Mouse (Mus musculus): ENCODE results near the gene Prkcq. TPM values are rescaled to one million over a fixed set of nuclear protein-coding genes. Genes with fewer than 3 reads are reported as not detected.

Gene Prkcq
- total RNA-seq, 2 experiments from 2014 or later = 1.8 to 2.9 TPM

- no peak for DNase-seq
- intact Hi-C loops (cut with DNase I) = no loop called here
These were observed 108.3 kb downstream of the Prkcq start for GRCm38 (mm10) chr2:11280247-11280646.

GRCm38 (mm10) chr2:11287834-11288530 is 116.1 kb downstream of the Prkcq start:
- DNase-seq = no peak
- intact Hi-C loops (cut with DNase I) = loop anchor here (1.0 kb wide), 1 partner anchor 175 kb away; no protein-coding TSS in a partner anchor

DNA sequence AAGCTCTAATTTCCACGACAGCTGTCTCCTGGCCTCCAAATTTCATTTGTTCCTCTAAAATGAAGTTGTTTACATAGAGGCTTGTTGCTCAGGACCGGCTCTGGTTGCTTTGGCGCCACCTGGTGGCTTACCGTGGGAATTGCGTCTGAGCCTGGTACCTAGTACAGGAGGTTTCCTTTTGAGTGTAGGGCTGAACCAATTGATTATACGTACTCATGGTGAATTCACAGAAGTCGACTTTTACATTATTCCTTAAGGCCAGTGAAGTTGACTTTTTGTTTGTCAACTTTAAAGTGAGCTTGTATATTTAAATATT is 116.6 kb downstream of the Prkcq start:
- intact Hi-C loops (cut with DNase I) = loop anchor here (1.0 kb wide), 1 partner anchor 175 kb away; no protein-coding TSS in a partner anchor
- DNase-seq = peak; percentile 84 to 88

DNA sequence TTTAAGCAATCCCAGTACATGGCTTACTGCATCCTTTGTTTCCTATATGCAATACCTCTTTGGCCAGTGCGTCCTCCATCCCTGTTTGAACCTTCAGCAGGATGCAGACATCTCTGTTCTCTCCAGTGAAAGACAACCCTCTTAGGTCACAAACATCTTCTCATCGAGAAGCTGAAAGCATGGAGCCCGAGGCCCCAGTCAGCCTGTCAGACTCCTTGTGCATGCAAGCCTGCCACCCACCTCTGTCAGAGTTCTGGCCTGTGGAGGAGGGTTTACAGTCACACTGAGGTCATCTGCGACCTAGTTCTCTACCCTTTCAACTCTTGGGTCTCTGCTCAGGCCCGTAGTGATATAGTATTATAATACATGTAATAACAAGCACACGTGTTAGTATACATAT is 119.0 kb downstream of the Prkcq start:
- intact Hi-C loops (cut with DNase I) = no loop called here
- DNase-seq = no peak

DNA sequence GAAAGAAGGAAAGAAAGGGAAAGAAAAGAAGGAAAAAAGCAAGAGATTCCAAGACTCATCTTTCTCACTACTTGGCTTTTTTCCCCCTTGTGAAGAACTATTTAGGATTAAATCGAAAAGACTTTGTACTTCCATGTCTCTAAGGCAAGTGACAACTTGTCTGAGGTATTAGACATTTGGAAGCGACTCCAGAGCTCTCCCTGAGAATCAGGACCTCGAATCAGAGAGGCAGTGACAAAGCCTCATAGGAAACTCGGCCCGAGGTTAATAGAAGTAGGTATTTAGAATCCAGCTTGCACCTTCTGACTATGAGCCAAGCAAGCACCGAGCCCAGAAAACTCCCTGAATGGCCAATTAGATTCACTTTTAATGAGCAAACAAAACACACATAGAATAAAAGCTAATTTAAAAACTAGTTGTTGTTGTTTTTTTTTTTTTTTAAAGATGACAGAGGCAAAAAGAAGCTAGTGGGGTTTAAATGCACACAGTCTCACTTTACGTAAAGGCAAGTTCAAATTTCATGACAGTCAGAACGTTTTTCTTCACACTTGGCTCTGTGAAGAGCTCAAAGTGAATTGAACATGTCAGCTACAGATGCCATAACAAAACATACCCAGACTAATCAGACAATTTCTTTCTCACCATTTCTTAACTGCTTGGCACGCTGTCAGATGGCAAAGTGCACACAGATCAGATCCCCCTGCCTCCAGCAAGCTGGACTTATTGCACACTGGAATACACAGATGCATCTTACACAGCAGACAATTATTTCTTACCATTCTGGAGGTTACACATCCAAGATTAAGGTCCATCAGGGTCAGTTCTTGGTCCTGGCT is 119.9 kb downstream of the Prkcq start:
- no peak for DNase-seq
- intact Hi-C loops (cut with DNase I) = no loop called here

- intact Hi-C loops (cut with DNase I) = no loop called here
These were observed 121.2 kb downstream of the Prkcq start for GRCm38 (mm10) chr2:11293144-11293543.

GRCm38 (mm10) chr2:11294643-11295191 is 122.8 kb downstream of the Prkcq start:
- intact Hi-C loops (cut with DNase I) = no loop called here
- peak in 1 of 2 experiments; percentile 7 for DNase-seq

More at GRCm38 (mm10) chr2:11293144-11293543, 121.2 kb downstream of the Prkcq start:
- no peak for DNase-seq

GRCm38 (mm10) chr2:11298811-11299210 is 126.9 kb downstream of the Prkcq start:
- intact Hi-C loops (cut with DNase I) = no loop called here

DNA sequence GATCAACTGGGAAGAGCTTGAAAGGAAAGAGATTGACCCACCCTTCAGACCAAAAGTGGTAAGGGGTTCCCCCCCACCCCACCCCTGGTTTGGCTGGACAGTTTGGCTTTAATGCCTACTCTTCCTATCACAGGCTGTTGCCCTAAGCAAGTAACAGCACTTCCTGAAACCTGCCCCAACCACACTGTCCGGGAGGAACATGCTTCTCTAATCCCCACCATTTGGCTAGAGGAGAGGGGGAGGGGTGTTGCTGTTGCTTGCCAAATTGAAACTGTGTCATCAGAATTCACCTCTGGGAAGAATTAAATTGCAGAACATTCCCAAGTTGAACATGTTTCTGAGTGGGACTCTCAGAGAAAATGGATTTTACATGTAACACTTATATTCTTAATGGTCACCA is 127.5 kb downstream of the Prkcq start:
- DNase-seq = no peak
- intact Hi-C loops (cut with DNase I) = no loop called here

More at GRCm38 (mm10) chr2:11298811-11299210, 126.9 kb downstream of the Prkcq start:
- DNase-seq = no peak

GRCm38 (mm10) chr2:11300362-11300761 is 128.5 kb downstream of the Prkcq start:
- DNase-seq = no peak
- intact Hi-C loops (cut with DNase I) = no loop called here

- DNase-seq = peak in 1 of 2 experiments; percentile 31
These were observed 148.3 kb downstream of the Prkcq start for GRCm38 (mm10) chr2:11320241-11320640.

DNA sequence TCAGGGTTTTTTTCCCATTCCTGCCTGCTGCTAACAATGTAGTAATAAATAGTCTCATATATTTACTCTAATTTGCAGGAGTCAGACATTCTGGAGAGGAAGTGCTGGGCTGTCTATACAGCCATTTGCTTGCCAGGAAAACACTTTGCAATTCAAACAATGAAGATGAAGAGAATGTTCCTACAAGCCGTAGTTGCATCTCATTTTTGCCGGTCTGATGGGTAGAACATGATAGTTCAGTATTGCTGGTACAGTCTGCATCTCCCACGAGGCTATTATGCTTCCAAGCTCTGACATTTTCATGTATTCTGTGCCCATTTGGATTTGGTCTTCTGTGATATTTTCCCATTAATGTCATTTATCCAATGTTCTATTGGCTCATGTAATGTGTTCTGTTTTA is 150.5 kb downstream of the Prkcq start:
- intact Hi-C loops (cut with DNase I) = no loop called here
- no peak for DNase-seq

More at GRCm38 (mm10) chr2:11320241-11320640, 148.3 kb downstream of the Prkcq start:
- intact Hi-C loops (cut with DNase I) = no loop called here

- intact Hi-C loops (cut with DNase I) = no loop called here
- no peak for DNase-seq
These were observed 155.4 kb downstream of the Prkcq start for GRCm38 (mm10) chr2:11327280-11327679.

- intact Hi-C loops (cut with DNase I) = loop anchor here (5.0 kb wide), 3 partner anchors 43 to 358 kb away; no protein-coding TSS in a partner anchor
- no peak for DNase-seq
These were observed 157.7 kb downstream of the Prkcq start for GRCm38 (mm10) chr2:11329407-11330224.

GRCm38 (mm10) chr2:11331528-11332446 is 159.9 kb downstream of the Prkcq start:
- DNase-seq = peak; percentile 60 to 80
- intact Hi-C loops (cut with DNase I) = loop anchor here (1.0 to 5.0 kb wide), 5 partner anchors 41 to 356 kb away; no protein-coding TSS in a partner anchor

- DNase-seq = no peak
- intact Hi-C loops (cut with DNase I) = loop anchor here (5.0 kb wide), 3 partner anchors 40 to 355 kb away; no protein-coding TSS in a partner anchor
These were observed 160.6 kb downstream of the Prkcq start for GRCm38 (mm10) chr2:11332469-11332868.

GRCm38 (mm10) chr2:11333301-11334017 is 161.6 kb downstream of the Prkcq start:
- intact Hi-C loops (cut with DNase I) = loop anchor here (5.0 kb wide), 3 partner anchors 39 to 354 kb away; no protein-coding TSS in a partner anchor
- peak; percentile 10 to 14 for DNase-seq

DNA sequence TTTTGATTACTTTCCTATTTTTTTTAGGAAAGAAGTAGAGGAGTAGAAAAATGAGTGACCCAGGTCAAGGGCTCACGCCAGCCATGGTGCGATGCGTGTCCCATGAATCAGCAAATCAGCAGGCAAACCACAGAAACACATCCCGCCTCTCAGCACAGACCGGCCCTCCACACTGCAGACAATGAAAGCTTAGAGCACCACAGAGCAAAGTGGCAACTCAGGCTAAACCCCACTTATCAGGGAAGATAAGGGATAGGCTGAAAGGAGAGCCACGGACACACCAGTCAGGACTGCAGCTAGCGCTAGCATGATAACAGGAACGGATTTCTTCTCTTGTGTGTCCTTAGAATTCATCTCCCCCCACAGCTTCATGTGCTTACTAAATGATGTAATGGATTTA is 164.4 kb downstream of the Prkcq start:
- DNase-seq = no peak
- intact Hi-C loops (cut with DNase I) = no loop called here

Data from heart, postnatal 14 days (tissue).